Mouse (Mus musculus): ENCODE measurements at regions not wholly inside any gene's neighbourhood (a gene's known extent, or its start where the extent isn't known, plus 50 kb on each side); places are given as distances from the start of the nearest gene placed in this dataset.

GRCm38 (mm10) chr7:51266879-51267278, 243.9 kb upstream of the Ano5 start:
- ATAC-seq (ENCODE audit: low FRiP score) = no peak
- no peak for DNase-seq (ENCODE audit: low spot score)
- H3K36me3 ChIP-seq (replicated peaks; ENCODE audit: control insufficient read depth, insufficient read depth) = no peaks in the 10 kb centered on the region
- H3K4me1 ChIP-seq (replicated peaks; ENCODE audit: control insufficient read depth, insufficient read depth, low read length) = no peaks in the 10 kb centered on the region
- no peak overlapping the region for H3K27ac ChIP-seq
- 75% methylated on average over 5 of the region's 5 CpGs for WGBS
- no peak overlapping the region for H3K4me3 ChIP-seq (replicated peaks; ENCODE audit: low read length)
- no peak overlapping the region for H3K4me2 ChIP-seq (replicated peaks)
- no peaks in the 10 kb centered on the region for H3K27me3 ChIP-seq (ENCODE audit: control insufficient read depth, insufficient read depth, low read length)
- H3K9me3 ChIP-seq (ENCODE audit: control insufficient read depth, low read length) = no peaks in the 10 kb centered on the region
- no peak overlapping the region for H3K9ac ChIP-seq

GRCm38 (mm10) chr7:51268743-51269142, 242.1 kb upstream of the Ano5 start:
- DNase-seq (ENCODE audit: low spot score) (no peak), ATAC-seq (ENCODE audit: low FRiP score) (no peak)
- Histone ChIP-seq H3K9me3 (ENCODE audit: control insufficient read depth, low read length) (no peaks in the 10 kb centered on the region), H3K4me3 (replicated peaks; ENCODE audit: low read length) (no peak overlapping the region), H3K36me3 (replicated peaks; ENCODE audit: control insufficient read depth, insufficient read depth) (no peaks in the 10 kb centered on the region), H3K4me2 (replicated peaks) (no peak overlapping the region), H3K27ac (no peak overlapping the region), H3K27me3 (ENCODE audit: control insufficient read depth, insufficient read depth, low read length) (no peaks in the 10 kb centered on the region), H3K4me1 (replicated peaks; ENCODE audit: control insufficient read depth, insufficient read depth, low read length) (no peaks in the 10 kb centered on the region), H3K9ac (no peak overlapping the region)
- 30% methylated on average over 4 of the region's 4 CpGs for WGBS

- Histone ChIP-seq H3K9ac (no peak overlapping the region), H3K36me3 (replicated peaks; ENCODE audit: control insufficient read depth, insufficient read depth) (no peaks in the 10 kb centered on the region), H3K9me3 (ENCODE audit: control insufficient read depth, low read length) (no peaks in the 10 kb centered on the region), H3K4me1 (replicated peaks; ENCODE audit: control insufficient read depth, insufficient read depth, low read length) (no peaks in the 10 kb centered on the region), H3K4me3 (replicated peaks; ENCODE audit: low read length) (no peak overlapping the region), H3K4me2 (replicated peaks) (no peak overlapping the region), H3K27ac (no peak overlapping the region), H3K27me3 (ENCODE audit: control insufficient read depth, insufficient read depth, low read length) (no peaks in the 10 kb centered on the region)
- peak; percentile 71 for DNase-seq (ENCODE audit: low spot score)
- no peak for ATAC-seq (ENCODE audit: low FRiP score)
- WGBS = 60% methylated on average over 12 of the region's 12 CpGs
Measured at GRCm38 (mm10) chr7:51270531-51271090, 240.2 kb upstream of the Ano5 start.

DNA sequence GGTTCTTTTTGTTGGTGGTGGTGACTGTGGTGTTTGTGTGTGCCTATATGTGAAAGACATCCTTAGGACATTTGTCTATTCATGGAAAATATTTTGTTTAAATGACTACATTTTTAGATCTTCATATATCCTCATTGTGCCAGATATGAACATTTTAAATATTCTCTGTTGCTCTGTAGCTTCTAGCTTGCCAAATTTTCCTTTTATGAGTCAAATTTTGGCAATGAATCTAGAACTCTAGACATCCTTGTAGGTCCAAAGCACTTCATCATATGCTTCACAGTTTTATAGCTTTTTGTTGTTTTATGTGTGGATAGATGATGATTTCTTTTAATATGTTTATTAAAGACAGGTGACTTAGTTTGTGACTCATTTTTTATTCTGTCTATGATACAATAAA, 229.4 kb upstream of the Ano5 start:
- no peaks in the 10 kb centered on the region for H3K9me3 ChIP-seq (ENCODE audit: control insufficient read depth, low read length)
- no peaks in the 10 kb centered on the region for H3K36me3 ChIP-seq (replicated peaks; ENCODE audit: control insufficient read depth, insufficient read depth)
- DNase-seq (ENCODE audit: low spot score) (no peak), ATAC-seq (ENCODE audit: low FRiP score) (no peak)
- no peak overlapping the region for H3K4me2 ChIP-seq (replicated peaks)
- H3K27me3 ChIP-seq (ENCODE audit: control insufficient read depth, insufficient read depth, low read length) = no peaks in the 10 kb centered on the region
- no peak overlapping the region for H3K4me3 ChIP-seq (replicated peaks; ENCODE audit: low read length)
- H3K4me1 ChIP-seq (replicated peaks; ENCODE audit: control insufficient read depth, insufficient read depth, low read length) = no peaks in the 10 kb centered on the region
- no peak overlapping the region for H3K27ac ChIP-seq
- H3K9ac ChIP-seq = no peak overlapping the region

GRCm38 (mm10) chr7:51300238-51300637, 210.6 kb upstream of the Ano5 start:
- 31% methylated on average over 3 of the region's 3 CpGs for WGBS

DNA sequence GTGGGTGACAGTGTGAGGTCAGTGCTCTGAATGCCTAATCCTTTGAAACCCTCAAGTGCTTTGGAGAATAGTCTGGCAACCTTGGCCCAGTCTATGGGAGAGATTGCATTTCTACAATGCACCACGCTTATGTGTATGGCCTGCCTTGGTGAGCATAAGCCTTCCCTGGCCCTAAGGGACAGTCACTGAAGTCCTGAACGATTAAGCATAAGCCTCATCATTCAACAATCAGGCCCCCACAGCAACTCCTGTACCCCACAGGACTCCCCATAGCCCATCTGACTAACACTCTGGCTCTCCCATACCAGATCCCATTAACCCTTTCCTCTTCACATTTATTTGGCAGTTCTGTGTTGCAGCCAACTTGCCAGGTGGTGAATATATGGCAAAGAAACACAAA, 203.1 kb upstream of the Ano5 start:
- 73% methylated on average over 2 of the region's 2 CpGs for WGBS
- Histone ChIP-seq H3K4me3 (replicated peaks; ENCODE audit: low read length) (no peak overlapping the region), H3K36me3 (replicated peaks; ENCODE audit: control insufficient read depth, insufficient read depth) (no peaks in the 10 kb centered on the region), H3K4me2 (replicated peaks) (no peak overlapping the region), H3K9me3 (ENCODE audit: control insufficient read depth, low read length) (no peaks in the 10 kb centered on the region), H3K9ac (no peak overlapping the region), H3K4me1 (replicated peaks; ENCODE audit: control insufficient read depth, insufficient read depth, low read length) (no peaks in the 10 kb centered on the region), H3K27me3 (ENCODE audit: control insufficient read depth, insufficient read depth, low read length) (no peaks in the 10 kb centered on the region), H3K27ac (no peak overlapping the region)
- no peak for DNase-seq (ENCODE audit: low spot score)
- ATAC-seq (ENCODE audit: low FRiP score) = no peak

More at GRCm38 (mm10) chr7:51300238-51300637, 210.6 kb upstream of the Ano5 start:
- no peak for ATAC-seq (ENCODE audit: low FRiP score)
- no peaks in the 10 kb centered on the region for H3K4me1 ChIP-seq (replicated peaks; ENCODE audit: control insufficient read depth, insufficient read depth, low read length)
- H3K27ac ChIP-seq = no peak overlapping the region
- no peak overlapping the region for H3K9ac ChIP-seq
- H3K4me3 ChIP-seq (replicated peaks; ENCODE audit: low read length) = no peak overlapping the region
- no peaks in the 10 kb centered on the region for H3K36me3 ChIP-seq (replicated peaks; ENCODE audit: control insufficient read depth, insufficient read depth)
- H3K9me3 ChIP-seq (ENCODE audit: control insufficient read depth, low read length) = no peaks in the 10 kb centered on the region
- no peaks in the 10 kb centered on the region for H3K27me3 ChIP-seq (ENCODE audit: control insufficient read depth, insufficient read depth, low read length)
- no peak for DNase-seq (ENCODE audit: low spot score)
- no peak overlapping the region for H3K4me2 ChIP-seq (replicated peaks)

DNA sequence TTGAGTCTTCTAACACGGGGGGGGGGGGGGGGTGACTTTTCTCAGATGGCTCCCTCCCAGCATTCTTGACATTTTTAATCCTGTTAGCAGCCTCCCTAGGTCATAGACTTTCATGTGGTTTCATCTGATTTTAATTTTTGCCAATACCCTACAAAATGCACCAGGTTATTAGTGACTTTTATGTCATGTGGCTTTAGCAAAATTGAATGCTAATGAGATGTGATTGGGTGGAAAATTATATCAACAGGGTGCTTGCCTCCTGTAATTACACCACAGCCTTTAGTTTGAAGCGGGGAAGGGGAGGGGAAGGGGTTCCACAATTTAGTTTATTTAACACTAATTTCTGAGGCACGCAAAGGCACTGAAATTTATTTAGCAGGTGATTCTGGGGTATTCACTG, 200.6 kb upstream of the Ano5 start:
- H3K4me1 ChIP-seq (replicated peaks; ENCODE audit: control insufficient read depth, insufficient read depth, low read length) = no peaks in the 10 kb centered on the region
- DNase-seq (ENCODE audit: low spot score) (no peak), ATAC-seq (ENCODE audit: low FRiP score) (no peak)
- 57% methylated on average over 3 of the region's 3 CpGs for WGBS
- H3K4me2 ChIP-seq (replicated peaks) = no peak overlapping the region
- H3K4me3 ChIP-seq (replicated peaks; ENCODE audit: low read length) = no peak overlapping the region
- no peaks in the 10 kb centered on the region for H3K27me3 ChIP-seq (ENCODE audit: control insufficient read depth, insufficient read depth, low read length)
- no peak overlapping the region for H3K27ac ChIP-seq
- H3K9ac ChIP-seq = no peak overlapping the region
- H3K9me3 ChIP-seq (ENCODE audit: control insufficient read depth, low read length) = no peaks in the 10 kb centered on the region
- H3K36me3 ChIP-seq (replicated peaks; ENCODE audit: control insufficient read depth, insufficient read depth) = no peaks in the 10 kb centered on the region

DNA sequence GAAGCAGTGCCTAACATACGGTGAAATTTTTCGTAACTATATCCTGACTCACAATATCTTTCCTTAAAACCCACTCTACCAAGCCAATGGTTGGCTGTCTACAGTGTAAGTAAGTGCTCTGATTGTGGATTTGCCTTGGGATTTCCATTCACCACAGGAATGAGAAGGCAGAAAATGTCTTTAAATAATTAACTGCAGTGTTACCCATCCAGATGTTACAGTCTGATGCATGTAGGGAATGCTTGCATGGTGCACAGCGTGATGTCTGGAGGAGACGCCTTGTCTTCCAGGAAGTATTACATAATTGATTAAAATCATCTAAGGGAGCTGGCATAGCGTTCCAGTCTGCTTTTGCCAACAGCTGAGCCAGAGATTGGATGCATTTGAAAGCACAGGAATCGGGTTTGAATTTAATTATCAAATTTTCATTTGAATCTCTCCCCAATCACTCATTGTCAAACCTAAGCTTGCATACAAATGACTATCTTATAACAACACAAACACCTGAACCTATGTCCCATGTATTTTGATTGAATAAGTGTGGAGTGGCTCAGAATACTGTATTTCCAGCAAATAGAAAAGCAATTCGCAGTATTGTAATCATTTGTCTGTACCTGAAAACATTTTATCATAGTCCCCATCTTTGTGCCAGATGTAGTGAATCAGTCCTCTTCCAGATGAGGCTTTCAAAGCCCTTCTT, 170.8 kb upstream of the Ano5 start:
- H3K4me2 ChIP-seq (replicated peaks) = no peak overlapping the region
- peak overlapping the region; percentile 1; the same call in 1 of the 2 replicates for H3K27ac ChIP-seq
- H3K4me3 ChIP-seq (replicated peaks; ENCODE audit: low read length) = no peak overlapping the region
- ATAC-seq (ENCODE audit: low FRiP score) (peak; percentile 85), DNase-seq (ENCODE audit: low spot score) (peak; percentile 45)
- no peaks in the 10 kb centered on the region for H3K36me3 ChIP-seq (replicated peaks; ENCODE audit: control insufficient read depth, insufficient read depth)
- H3K4me1 ChIP-seq (replicated peaks; ENCODE audit: control insufficient read depth, insufficient read depth, low read length) = 0 out of 2 replicates have a peak, but pooled peaks cover 7% of the 10 kb centered on the region
- H3K9ac ChIP-seq = no peak overlapping the region
- H3K9me3 ChIP-seq (ENCODE audit: control insufficient read depth, low read length) = no peaks in the 10 kb centered on the region
- 53% methylated on average over 7 of the region's 7 CpGs for WGBS
- H3K27me3 ChIP-seq (ENCODE audit: control insufficient read depth, insufficient read depth, low read length) = no peaks in the 10 kb centered on the region

DNA sequence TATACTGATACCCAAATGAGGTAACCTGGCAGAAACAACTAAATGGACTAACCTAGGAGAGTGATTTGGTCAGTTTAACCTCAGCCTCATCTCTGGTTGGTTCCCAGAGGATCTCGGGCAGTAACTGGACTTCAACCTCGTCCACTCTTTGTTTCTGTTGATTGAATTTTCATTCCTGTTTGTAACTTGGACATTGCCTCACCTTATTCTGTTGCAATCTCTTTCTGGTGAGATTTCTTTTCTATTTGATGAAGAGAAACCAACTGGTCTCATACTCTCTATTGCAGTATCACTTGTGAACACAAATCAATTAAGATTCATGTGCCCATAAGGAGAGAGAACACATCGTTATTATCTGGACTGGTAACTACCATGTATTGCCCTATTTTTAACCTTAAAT, 163.3 kb upstream of the Ano5 start:
- Histone ChIP-seq H3K4me1 (replicated peaks; ENCODE audit: control insufficient read depth, insufficient read depth, low read length) (no peaks in the 10 kb centered on the region), H3K36me3 (replicated peaks; ENCODE audit: control insufficient read depth, insufficient read depth) (no peaks in the 10 kb centered on the region), H3K4me2 (replicated peaks) (no peak overlapping the region), H3K9ac (no peak overlapping the region), H3K27ac (no peak overlapping the region), H3K4me3 (replicated peaks; ENCODE audit: low read length) (no peak overlapping the region), H3K27me3 (ENCODE audit: control insufficient read depth, insufficient read depth, low read length) (no peaks in the 10 kb centered on the region), H3K9me3 (ENCODE audit: control insufficient read depth, low read length) (no peaks in the 10 kb centered on the region)
- WGBS = 90% methylated on average over 3 of the region's 3 CpGs
- DNase-seq (ENCODE audit: low spot score) = no peak
- no peak for ATAC-seq (ENCODE audit: low FRiP score)

- Histone ChIP-seq H3K4me1 (replicated peaks; ENCODE audit: control insufficient read depth, insufficient read depth, low read length) (no peaks in the 10 kb centered on the region), H3K36me3 (replicated peaks; ENCODE audit: control insufficient read depth, insufficient read depth) (no peaks in the 10 kb centered on the region)
- no peak for DNase-seq (ENCODE audit: low spot score)
Measured at GRCm38 (mm10) chr7:51360134-51360533, 150.7 kb upstream of the Ano5 start.

More at GRCm38 (mm10) chr7:51360134-51360533, 150.7 kb upstream of the Ano5 start:
- Histone ChIP-seq H3K4me3 (replicated peaks; ENCODE audit: low read length) (no peak overlapping the region), H3K27ac (no peak overlapping the region), H3K27me3 (ENCODE audit: control insufficient read depth, insufficient read depth, low read length) (no peaks in the 10 kb centered on the region), H3K9me3 (ENCODE audit: control insufficient read depth, low read length) (no peaks in the 10 kb centered on the region), H3K9ac (no peak overlapping the region), H3K4me2 (replicated peaks) (no peak overlapping the region)
- no peak for ATAC-seq (ENCODE audit: low FRiP score)
- WGBS = 88% methylated on average over 3 of the region's 3 CpGs

Measured in hindbrain, embryonic 14.5 days (tissue).